Comparison of ENCODE assay signal across 17 mouse cellular contexts in genomic region chr4:92054899-92055298, GRCm38 (mm10).
DNase-seq lines count a peak whose midpoint lies in the region; TF ChIP-seq lines count a peak whose summit lies in the region.
"Had no signal": no experiment of that assay in that cellular context is flagged by ENCODE, and none has a peak within 500 bp of the region (broad histone marks: within the 10 kb centered on the region; RNA-seq: fewer than 3 reads in every experiment).

No protein-coding gene starts in this region.

- no peak overlapping the region for H3K9ac ChIP-seq in MEL (ENCODE audit: control insufficient read depth, low read depth, low read length, poor library complexity, severe bottlenecking)

- TF ChIP-seq EP300 in MEL (IDR thresholded peaks at IDR 0.05; ENCODE audit: low read depth in 1 of 2, low read length in 2 of 2) = peak; percentile 77 to 83

- TF ChIP-seq CTCF in MEL (IDR thresholded peaks at IDR 0.05 in 2 of 3, conservative IDR thresholded peaks at IDR 0.05 in 1 of 3; ENCODE audit: control insufficient read depth in 1 of 3, insufficient read depth in 1 of 3, low read depth in 2 of 3, low read length in 3 of 3, poor library complexity in 1 of 3, severe bottlenecking in 1 of 3) = no peak

- TF ChIP-seq RAD21 in MEL (IDR thresholded peaks at IDR 0.05; ENCODE audit: low read depth, low read length) = no peak

- no peak overlapping the region for H3K27ac ChIP-seq in MEL (ENCODE audit: control insufficient read depth, low read depth, low read length)

- no peaks in the 10 kb centered on the region for H3K79me2 ChIP-seq in MEL (ENCODE audit: control insufficient read depth, insufficient read depth, low read length, poor library complexity)

- no peaks in the 10 kb centered on the region; a peak in 1 of 4 replicates for H3K36me3 ChIP-seq in MEL (ENCODE audit: control insufficient read depth in 1 of 2, insufficient read depth in 2 of 2, low read length in 2 of 2)
- H3K36me3 ChIP-seq: G1E had no signal

- peaks cover 2 to 4% of the 10 kb centered on the region in 2 experiments for H3K4me1 ChIP-seq in MEL (ENCODE audit: control insufficient read depth in 1 of 2, insufficient read depth in 2 of 2, low read length in 2 of 2)

- H3K27me3 ChIP-seq in MEL (ENCODE audit: control insufficient read depth in 1 of 2, insufficient read depth in 2 of 2, low read length in 2 of 2) = no peaks in the 10 kb centered on the region
- H3K27me3 ChIP-seq: CH12.LX, Patski had no signal

- peak; percentile 41 for DNase-seq in MEL (ENCODE audit: low read depth, low spot score)
- no peak for DNase-seq in cerebellum, adult 8-10 months
- DNase-seq: adrenal gland, adult 2 months; adrenal gland, adult 8-10 months; adrenal gland, postnatal 10 days; adrenal gland, postnatal 14 days; adrenal gland, postnatal 25 days; adrenal gland, postnatal 36 days; B cell, adult 2 months; cerebellum, adult 11 months; cerebellum, adult 11-12 months; cerebellum, adult 18-20 months; cerebellum, adult 2 months; cerebellum, adult 9-10 months had no signal

- TF ChIP-seq POLR2A in MEL (IDR thresholded peaks at IDR 0.05; ENCODE audit: control insufficient read depth in 1 of 2, insufficient read depth in 1 of 2, low read depth in 1 of 2, low read length in 2 of 2, poor library complexity in 1 of 2) = no peak

- H3K4me3 ChIP-seq in MEL (ENCODE audit: control insufficient read depth in 1 of 2, insufficient read depth in 1 of 2, low read depth in 2 of 2, low read length in 2 of 2) = no peak overlapping the region

- no peaks in the 10 kb centered on the region for H3K9me3 ChIP-seq in MEL (replicated peaks; ENCODE audit: insufficient read depth, low read length)
- H3K9me3 ChIP-seq: G1E had no signal

TF ChIP-seq in MEL, 35 proteins besides CTCF, POLR2A, EP300 and RAD21:
- no peak for TF ChIP-seq UBTF (IDR thresholded peaks at IDR 0.05; ENCODE audit: borderline replicate concordance, insufficient read depth, low read depth, low read length)
- no peak for TF ChIP-seq TBP (IDR thresholded peaks at IDR 0.05; ENCODE audit: low read depth, low read length)
- TF ChIP-seq JUND (IDR thresholded peaks at IDR 0.05; ENCODE audit: low read depth, low read length) = no peak
- no peak for TF ChIP-seq USF1 (IDR thresholded peaks at IDR 0.05; ENCODE audit: low read depth, low read length)
- no peak for TF ChIP-seq MYC (IDR thresholded peaks at IDR 0.05; ENCODE audit: low read depth, low read length)
- TF ChIP-seq TAL1 (IDR thresholded peaks at IDR 0.05; ENCODE audit: low read length) = no peak
- TF ChIP-seq KAT2A (conservative IDR thresholded peaks at IDR 0.05; ENCODE audit: low read depth, low read length) = no peak
- TF ChIP-seq NELFE (IDR thresholded peaks at IDR 0.05; ENCODE audit: low read depth, low read length) = no peak
- TF ChIP-seq MAZ (IDR thresholded peaks at IDR 0.05; ENCODE audit: low read depth, low read length) = no peak
- no peak for TF ChIP-seq BHLHE40 (IDR thresholded peaks at IDR 0.05; ENCODE audit: borderline replicate concordance, low read depth, low read length)
- no peak for TF ChIP-seq ELF1 (IDR thresholded peaks at IDR 0.05; ENCODE audit: low read depth, low read length)
- TF ChIP-seq MYB (IDR thresholded peaks at IDR 0.05; ENCODE audit: low read depth, low read length) = no peak
- no peak; the same call in 1 of the 2 replicates for TF ChIP-seq SIN3A (IDR thresholded peaks at IDR 0.05; ENCODE audit: low read length)
- TF ChIP-seq MAX (IDR thresholded peaks at IDR 0.05; ENCODE audit: low read length) = no peak
- no peak for TF ChIP-seq ZC3H11A (IDR thresholded peaks at IDR 0.05; ENCODE audit: low read depth, low read length)
- TF ChIP-seq MEF2A (IDR thresholded peaks at IDR 0.05; ENCODE audit: extremely low read depth, insufficient replicate concordance, low read depth, low read length, poor library complexity, severe bottlenecking) = no peak
- TF ChIP-seq TCF12 (IDR thresholded peaks at IDR 0.05; ENCODE audit: low read depth, low read length) = peak; percentile 67; the same call in 1 of the 2 replicates
- TF ChIP-seq CHD2 (IDR thresholded peaks at IDR 0.05; ENCODE audit: low read length) = no peak
- TF ChIP-seq MAFK (IDR thresholded peaks at IDR 0.05; ENCODE audit: borderline replicate concordance, low read depth, low read length) = no peak
- TF ChIP-seq RCOR1 (IDR thresholded peaks at IDR 0.05; ENCODE audit: low read depth, low read length) = peak; percentile 67
- TF ChIP-seq USF2 (IDR thresholded peaks at IDR 0.05; ENCODE audit: borderline replicate concordance in 1 of 2, insufficient read depth in 1 of 2, low read depth in 1 of 2, low read length in 2 of 2) = no peak
- TF ChIP-seq ZKSCAN1 (IDR thresholded peaks at IDR 0.05; ENCODE audit: low read depth, low read length) = no peak
- no peak for TF ChIP-seq CHD1 (IDR thresholded peaks at IDR 0.05; ENCODE audit: low read depth, low read length)
- peak; percentile 60; the same call in 1 of the 2 replicates for TF ChIP-seq GATA1 (IDR thresholded peaks at IDR 0.05; ENCODE audit: low read depth, low read length)
- TF ChIP-seq GABPA (IDR thresholded peaks at IDR 0.05; ENCODE audit: low read depth, low read length) = no peak
- TF ChIP-seq SMC3 (IDR thresholded peaks at IDR 0.05; ENCODE audit: low read depth, low read length) = no peak
- no peak for TF ChIP-seq POLR2AphosphoS2 (IDR thresholded peaks at IDR 0.05; ENCODE audit: low read length)
- no peak for TF ChIP-seq MXI1 (IDR thresholded peaks at IDR 0.05; ENCODE audit: low read depth, low read length)
- no peak for TF ChIP-seq E2F4 (IDR thresholded peaks at IDR 0.05; ENCODE audit: borderline replicate concordance, low read depth, low read length)
- TF ChIP-seq ETS1 (IDR thresholded peaks at IDR 0.05; ENCODE audit: low read depth, low read length) = 0 out of 2 replicates have a peak, but pooled peaks have one; percentile 17
- TF ChIP-seq NRF1 (IDR thresholded peaks at IDR 0.05; ENCODE audit: insufficient read depth, low read depth, low read length, poor library complexity, severe bottlenecking) = no peak
- TF ChIP-seq HCFC1 (IDR thresholded peaks at IDR 0.05; ENCODE audit: low read depth, low read length) = no peak
